Mouse (Mus musculus) gonadal fat pad, adult 2 months (tissue): ENCODE measurements at regions not wholly inside any gene's neighbourhood (a gene's known extent, or its start where the extent isn't known, plus 50 kb on each side); places are given as distances from the start of the nearest gene placed in this dataset.

Experiments
- DNase-seq: peaks from one replicate; pipeline ENCODE4 v3.0.0-alpha.2; 2012; ENCODE audit warnings: low read depth

- no peak for DNase-seq
These were observed 787.5 kb upstream of the Tenm3 start for GRCm38 (mm10) chr8:49631286-49631685.

GRCm38 (mm10) chr8:49627966-49628495 is 784.3 kb upstream of the Tenm3 start:
- DNase-seq, result no peak

- DNase-seq, result no peak
These were observed 751.8 kb upstream of the Tenm3 start for GRCm38 (mm10) chr8:49595501-49595900.

- no peak for DNase-seq
These were observed 723.7 kb upstream of the Tenm3 start for GRCm38 (mm10) chr8:49567423-49567822.

- DNase-seq, result no peak
These were observed 719.9 kb upstream of the Tenm3 start for GRCm38 (mm10) chr8:49563499-49564279.

- no peak for DNase-seq
These were observed 719.2 kb upstream of the Tenm3 start for GRCm38 (mm10) chr8:49562976-49563375.

- DNase-seq, result no peak
These were observed 712.1 kb upstream of the Tenm3 start for GRCm38 (mm10) chr8:49555724-49556457.

- DNase-seq, result no peak
These were observed 709.4 kb upstream of the Tenm3 start for GRCm38 (mm10) chr8:49553175-49553574.

- DNase-seq, result no peak
These were observed 699.6 kb upstream of the Tenm3 start for GRCm38 (mm10) chr8:49543321-49543720.

- DNase-seq, result no peak
These were observed 697.6 kb upstream of the Tenm3 start for GRCm38 (mm10) chr8:49541337-49541736.

GRCm38 (mm10) chr8:49533412-49534351 is 689.9 kb upstream of the Tenm3 start:
- DNase-seq, result no peak

GRCm38 (mm10) chr8:49529294-49529693 is 685.5 kb upstream of the Tenm3 start:
- DNase-seq, result no peak

GRCm38 (mm10) chr8:49492906-49493305 is 649.2 kb upstream of the Tenm3 start:
- DNase-seq, result no peak

GRCm38 (mm10) chr8:49485284-49485683 is 641.5 kb upstream of the Tenm3 start:
- no peak for DNase-seq

GRCm38 (mm10) chr8:49481476-49481992 is 637.8 kb upstream of the Tenm3 start:
- no peak for DNase-seq

- DNase-seq, result peak; percentile 3
These were observed 622.3 kb upstream of the Tenm3 start for GRCm38 (mm10) chr8:49465911-49466518.

GRCm38 (mm10) chr8:49465070-49465469 is 621.3 kb upstream of the Tenm3 start:
- DNase-seq, result no peak

GRCm38 (mm10) chr8:49462602-49463001 is 618.9 kb upstream of the Tenm3 start:
- DNase-seq, result no peak

GRCm38 (mm10) chr8:49461724-49462473 is 618.1 kb upstream of the Tenm3 start:
- DNase-seq, result no peak

GRCm38 (mm10) chr8:49445444-49445843 is 601.7 kb upstream of the Tenm3 start:
- no peak for DNase-seq
